Mouse (Mus musculus) spleen, embryonic (tissue): Measurements from ENCODE around the gene Sox3.

Source experiments
- CTCF ChIA-PET: fragments of 350-600 bp; sonication (Branson Sonifier 250); formaldehyde crosslinking; loops from one replicate; lab custom pipeline; 2022; lab: Charles Lee

The Sox3 gene

GRCm38 (mm10) chrX:60892801-60893681, at the start of gene Sox3:
TSS of gene Sox3 (minus strand) at chrX:60893430.
- CTCF ChIA-PET = no interaction called here

GRCm38 (mm10) chrX:60940225-60940624, 47.0 kb upstream of the Sox3 start:
- CTCF ChIA-PET = no interaction called here

GRCm38 (mm10) chrX:60899546-60899945, 6.3 kb upstream of the Sox3 start:
- CTCF ChIA-PET = no interaction called here

GRCm38 (mm10) chrX:60898641-60899040, 5.4 kb upstream of the Sox3 start:
- CTCF ChIA-PET = no interaction called here

- CTCF ChIA-PET = no interaction called here
Observed at GRCm38 (mm10) chrX:60896296-60896695, 3.1 kb upstream of the Sox3 start.

- CTCF ChIA-PET = no interaction called here
Observed at GRCm38 (mm10) chrX:60895416-60895815, 2.2 kb upstream of the Sox3 start.

- CTCF ChIA-PET = no interaction called here
Observed at GRCm38 (mm10) chrX:60893720-60894543, 702 bp upstream of the Sox3 start.

- CTCF ChIA-PET = no interaction called here
Observed at GRCm38 (mm10) chrX:60892098-60892800, 981 bp downstream of the Sox3 start.

GRCm38 (mm10) chrX:60891329-60892095, 1.7 kb downstream of the Sox3 start:
- CTCF ChIA-PET = no interaction called here

- CTCF ChIA-PET = no interaction called here
Observed at GRCm38 (mm10) chrX:60890651-60891050, 2.6 kb downstream of the Sox3 start.

- CTCF ChIA-PET = no interaction called here
Observed at GRCm38 (mm10) chrX:60889956-60890485, 3.2 kb downstream of the Sox3 start.
